In the genomic region with DNA sequence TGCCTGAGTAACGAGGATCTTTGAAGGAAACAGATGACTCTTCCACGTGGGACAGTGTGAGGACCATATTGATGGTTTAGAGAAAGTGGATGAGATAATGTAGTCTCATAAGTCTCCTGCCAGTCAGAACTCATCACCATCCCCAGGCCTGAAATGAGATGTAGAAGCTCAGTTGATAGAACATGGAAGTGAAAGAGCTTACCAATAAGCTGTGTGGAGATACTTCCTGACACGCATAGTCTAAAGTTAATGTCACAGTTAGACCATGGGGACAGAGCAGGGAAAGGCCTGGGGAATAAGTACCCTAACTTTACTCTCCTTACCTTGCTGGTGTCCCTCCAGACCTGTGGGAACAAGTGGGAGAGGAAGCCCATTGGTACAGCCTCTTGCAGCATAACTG, we compare ENCODE assay signal across 27 mouse cellular contexts. TPM values are rescaled to one million over a fixed set of nuclear protein-coding genes. Genes with fewer than 3 reads are reported as not detected.
A peak's percentile ranks its signal among the peaks of the same experiment; 100 is the strongest.
DNase-seq lines count a peak whose midpoint lies in the region; ATAC-seq and TF ChIP-seq lines count a peak whose summit lies in the region.
"Had no signal": no experiment of that assay in that cellular context is flagged by ENCODE, and none has a peak within 500 bp of the region (broad histone marks: within the 10 kb centered on the region; RNA-seq: fewer than 3 reads in every experiment).

No protein-coding gene starts in this region.

- peaks cover 9 to 33% of the 10 kb centered on the region in 2 experiments for H3K4me1 ChIP-seq in CH12.LX (ENCODE audit: control insufficient read depth in 1 of 2, insufficient read depth in 2 of 2)
- H3K4me1 ChIP-seq: embryonic facial prominence, embryonic 12.5 days; embryonic facial prominence, embryonic 15.5 days had no signal

- no peaks in the 10 kb centered on the region for H3K36me3 ChIP-seq in CH12.LX (replicated peaks in 1 of 2; ENCODE audit: control insufficient read depth in 1 of 2, insufficient read depth in 1 of 2, low read length in 1 of 2)
- H3K36me3 ChIP-seq: embryonic facial prominence, embryonic 12.5 days; embryonic facial prominence, embryonic 15.5 days; G1E; heart, embryonic 10.5 days; heart, embryonic 13.5 days had no signal

- TF ChIP-seq POLR2A in CH12.LX (IDR thresholded peaks at IDR 0.05; ENCODE audit: low read depth, low read length), result no peak

- DNase-seq in CH12.LX (ENCODE audit: extremely low read depth), result peak; percentile 28
- no peak for DNase-seq in cerebellum, postnatal 10 days
- no peak for DNase-seq in gastrocnemius, postnatal 36 days
- DNase-seq in embryo, embryonic 10 days (ENCODE audit: low spot score), result no peak
- DNase-seq: adrenal gland, postnatal 10 days; adrenal gland, postnatal 36 days; cerebellum, adult 18-20 months; cerebellum, adult 9-10 months; cerebellum, postnatal 25 days; forebrain, postnatal 0 days; gastrocnemius, adult 2 months; gastrocnemius, postnatal 14 days; heart, adult 2 months; heart, postnatal 14 days; heart, postnatal 4 days had no signal

- no peak overlapping the region for H3K4me3 ChIP-seq in CH12.LX (replicated peaks in 1 of 3; ENCODE audit: low read depth in 2 of 3, low read length in 2 of 3, poor library complexity in 1 of 3)
- H3K4me3 ChIP-seq: embryonic facial prominence, embryonic 12.5 days; embryonic facial prominence, embryonic 15.5 days; gastrocnemius, adult 2 months; heart, adult 2 months; heart, embryonic 10.5 days; heart, embryonic 13.5 days had no signal

- no peak overlapping the region for H3K9ac ChIP-seq in CH12.LX (ENCODE audit: insufficient read depth, low read depth)
- H3K9ac ChIP-seq: embryonic facial prominence, embryonic 12.5 days; embryonic facial prominence, embryonic 15.5 days; forebrain, postnatal 0 days; heart, embryonic 13.5 days; hindbrain, embryonic 14.5 days had no signal

- no peaks in the 10 kb centered on the region for H3K9me3 ChIP-seq in CH12.LX (replicated peaks; ENCODE audit: low read length)
- H3K9me3 ChIP-seq: embryonic facial prominence, embryonic 12.5 days; embryonic facial prominence, embryonic 15.5 days; G1E; heart, embryonic 10.5 days; heart, embryonic 13.5 days had no signal

- H3K4me2 ChIP-seq in CH12.LX (ENCODE audit: insufficient read depth, low read depth, poor library complexity, severe bottlenecking), result no peak overlapping the region
- H3K4me2 ChIP-seq: embryonic facial prominence, embryonic 12.5 days; embryonic facial prominence, embryonic 15.5 days; heart, embryonic 13.5 days; hindbrain, embryonic 14.5 days had no signal

- TF ChIP-seq EP300 in CH12.LX (IDR thresholded peaks at IDR 0.05; ENCODE audit: low read length), result 0 out of 2 replicates have a peak, but pooled peaks have one; percentile 11

- TF ChIP-seq RAD21 in CH12.LX (IDR thresholded peaks at IDR 0.05; ENCODE audit: low read depth, low read length), result no peak

- ATAC-seq in granulocyte monocyte progenitor cell, adult 5-6 weeks (replicated peaks; ENCODE audit: poor library complexity, severe bottlenecking), result peak; percentile 58; the same call in 1 of the 2 replicates
- ATAC-seq in neutrophil, adult 5-6 weeks (ENCODE audit: extremely low read depth, insufficient number of reproducible peaks, low FRiP score, poor library complexity, severe bottlenecking), result peak; percentile 28; the same call in 1 of the 2 replicates
- ATAC-seq: forebrain, embryonic 14.5 days; forebrain, postnatal 0 days; hindbrain, postnatal 0 days; inflammation-experienced regulatory T-cells, adult 6 months; Patski had no signal

- intact Hi-C loops in gastrocnemius, postnatal 36 days (cut with DNase I), result no loop called here

- in situ Hi-C loops in CH12.LX (cut with MboI; ENCODE audit: low pct_ligation_motif_present, low pct_unique_long_range_greater_than_20kb, low sequenced_read_pairs), result loop anchor here (5.0 kb wide), 1 partner anchor 69 kb away; no protein-coding TSS in a partner anchor

- dilution Hi-C loops in CH12.LX (cut with MboI; ENCODE audit: extremely low pct_ligation_motif_present, extremely low pct_unique_long_range_greater_than_20kb, low sequenced_read_pairs), result no loop called here

- TF ChIP-seq CTCF in CH12.LX (conservative IDR thresholded peaks at IDR 0.05 in 1 of 2, IDR thresholded peaks at IDR 0.05 in 1 of 2; ENCODE audit: low read depth in 2 of 2, low read length in 2 of 2), result no peak

- H3K27ac ChIP-seq in CH12.LX (ENCODE audit: insufficient read depth, low read depth), result no peak overlapping the region
- H3K27ac ChIP-seq: embryonic facial prominence, embryonic 12.5 days; embryonic facial prominence, embryonic 15.5 days; gastrocnemius, adult 2 months; heart, adult 2 months; heart, embryonic 10.5 days; heart, embryonic 13.5 days; hindbrain, embryonic 14.5 days; hindbrain, postnatal 0 days had no signal

- no peaks in the 10 kb centered on the region for H3K27me3 ChIP-seq in CH12.LX (replicated peaks)
- H3K27me3 ChIP-seq: embryonic facial prominence, embryonic 12.5 days; embryonic facial prominence, embryonic 15.5 days; heart, embryonic 13.5 days had no signal

- 0 out of 2 replicates have a peak, but pooled peaks cover 3% of the 10 kb centered on the region for H3K79me2 ChIP-seq in CH12.LX (replicated peaks; ENCODE audit: control insufficient read depth, extremely low read depth, insufficient read depth, poor library complexity, severe bottlenecking)

TF ChIP-seq in CH12.LX, 34 proteins besides CTCF, POLR2A, EP300 and RAD21:
- TF ChIP-seq GABPA (IDR thresholded peaks at IDR 0.05; ENCODE audit: insufficient replicate concordance, low read depth, low read length) (no peak), MAX (IDR thresholded peaks at IDR 0.05; ENCODE audit: low read length) (peak; percentile 33; the same call in 1 of the 2 replicates)
TF ChIP-seq in CH12.LX: peak in this region for 1.

RNA-seq across cellular contexts. Expression of a gene that starts 22.9 kb away (rescaled TPM):
- 7.6 and 9.4 TPM in 2 replicates for total RNA-seq in CH12.LX (2012; rRNA removed)
- 12.9 and 13.2 TPM in 2 replicates for total RNA-seq in CH12.LX (2014; rRNA removed)
- 18.2 and 20.7 TPM in 2 replicates for polyA plus RNA-seq in CH12.LX (2012; ENCODE audit: insufficient read length, low read depth)
- total RNA-seq in granulocyte monocyte progenitor cell, adult 5-6 weeks (2014; fragmentation: Nextera tagmentation), result 19.8 and 22.6 TPM in 2 replicates
- total RNA-seq in granulocyte monocyte progenitor cell, adult 5-6 weeks (2017), result 8.7 and 11.2 TPM in 2 replicates
- 2.3 and 2.7 TPM in 2 replicates for total RNA-seq in neutrophil, adult 5-6 weeks (2017)
- 1 to 10 TPM; 8.5 to 9.7 TPM for total RNA-seq in gastrocnemius, postnatal 36 days (2021)
